Mouse (Mus musculus): ENCODE measurements around the gene Accs.

The Accs gene

DNA sequence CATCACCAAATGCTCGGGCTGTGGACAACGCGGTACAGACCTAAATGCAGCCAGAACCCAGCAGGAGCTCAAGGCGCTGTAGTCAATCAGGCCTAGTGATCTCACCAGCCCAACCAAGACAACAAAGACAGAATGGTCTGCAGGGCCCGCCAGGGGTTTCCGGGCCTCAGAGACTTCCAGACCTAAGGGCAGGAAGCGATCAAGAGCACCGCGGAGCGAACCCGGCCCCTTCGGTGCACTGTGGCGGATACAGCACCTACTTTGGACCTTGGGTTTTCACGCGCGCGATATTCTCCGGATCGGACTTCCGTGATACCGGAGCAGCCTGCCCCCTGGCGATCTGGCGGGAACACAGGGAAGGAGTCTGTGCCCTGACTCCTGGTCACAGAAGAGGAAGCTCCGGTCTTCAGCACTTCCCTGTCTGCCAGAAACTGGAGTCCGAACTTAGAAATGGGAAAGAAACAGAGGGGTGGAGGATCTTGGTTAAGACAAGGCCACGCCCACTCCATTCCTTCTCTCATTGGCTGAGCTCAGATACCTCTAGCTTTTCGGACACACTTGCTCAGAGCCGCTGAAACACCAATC lies at the start of gene Accs:
Gene Accs, minus strand, starts transcription at position 439 of the 585 bp plus-strand sequence.
- peak; percentile 93 for DNase-seq (ENCODE audit: low read depth, low spot score)

DNA sequence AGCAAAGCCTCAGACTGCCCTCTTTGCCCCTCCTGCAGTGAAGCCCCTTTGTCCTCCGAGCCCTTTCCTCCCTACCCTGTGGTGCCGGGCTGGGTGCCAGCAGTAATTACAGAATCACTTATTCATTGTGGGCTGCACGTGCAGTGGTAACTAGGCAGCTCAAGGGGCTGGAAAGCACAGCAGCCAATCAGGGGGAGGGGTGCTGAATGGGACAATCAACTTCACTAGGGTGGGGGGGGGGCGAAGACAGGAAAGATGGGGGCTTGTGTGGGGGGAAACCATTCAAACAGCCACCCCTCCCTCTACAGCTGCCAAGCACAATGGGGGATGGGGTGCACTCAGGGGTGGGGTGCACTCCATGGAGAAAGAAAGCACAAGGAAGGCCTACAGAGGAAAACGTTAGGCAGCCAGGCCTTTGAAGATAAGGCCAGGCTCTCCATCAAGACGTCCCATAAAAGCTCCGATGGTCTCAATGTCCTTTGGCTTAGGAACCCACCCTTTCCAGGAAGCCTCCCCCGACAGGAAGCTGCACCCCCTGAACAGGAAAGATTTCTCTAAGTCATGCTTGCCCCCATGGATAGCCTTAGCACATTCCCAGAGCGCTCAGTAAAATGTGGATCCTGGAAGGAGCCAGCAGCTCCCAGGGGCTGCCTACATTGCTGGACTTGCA lies 42.0 kb upstream of the Accs start:
- peak; percentile 74 for DNase-seq (ENCODE audit: low read depth, low spot score)

DNA sequence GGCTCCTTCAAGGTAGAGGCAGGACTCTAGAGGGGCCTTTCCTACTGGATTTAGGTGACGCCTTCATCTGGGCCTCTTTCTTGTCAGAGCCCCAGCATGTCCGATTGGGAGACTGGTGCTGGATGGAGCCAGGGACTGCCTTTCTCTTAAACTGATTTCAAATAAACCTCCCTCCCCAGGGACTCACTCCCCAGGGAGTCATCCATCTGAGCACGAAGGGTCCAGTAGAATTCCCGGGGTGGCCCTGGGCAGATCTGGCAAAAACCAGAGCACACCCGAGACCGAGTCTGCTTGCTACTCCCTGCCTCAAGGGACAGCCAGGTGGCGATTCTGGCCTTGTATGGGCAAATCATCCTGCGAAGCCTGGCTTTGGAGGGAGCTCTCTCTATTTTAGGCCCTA lies 40.4 kb upstream of the Accs start:
- DNase-seq (ENCODE audit: low read depth, low spot score), result no peak

DNA sequence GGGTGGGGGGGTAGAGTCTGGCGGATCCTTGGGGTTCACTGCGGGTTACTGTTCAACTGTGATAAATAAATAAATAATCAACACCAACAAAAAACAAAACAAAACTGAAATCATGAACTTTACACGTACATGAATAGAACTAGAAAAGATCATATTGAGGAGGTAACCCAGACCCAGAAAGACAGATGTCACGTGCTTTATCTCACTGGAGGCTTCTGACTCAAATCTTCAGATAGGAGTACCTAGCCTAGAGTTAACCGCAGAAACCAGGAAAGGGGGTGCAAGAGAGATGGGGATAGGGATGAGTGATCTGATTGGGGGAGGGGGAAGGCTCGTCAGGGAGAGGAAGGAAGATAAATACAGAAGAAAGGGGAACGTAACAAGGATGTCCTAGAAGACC lies 39.3 kb upstream of the Accs start:
- no peak for DNase-seq (ENCODE audit: low read depth, low spot score)

DNA sequence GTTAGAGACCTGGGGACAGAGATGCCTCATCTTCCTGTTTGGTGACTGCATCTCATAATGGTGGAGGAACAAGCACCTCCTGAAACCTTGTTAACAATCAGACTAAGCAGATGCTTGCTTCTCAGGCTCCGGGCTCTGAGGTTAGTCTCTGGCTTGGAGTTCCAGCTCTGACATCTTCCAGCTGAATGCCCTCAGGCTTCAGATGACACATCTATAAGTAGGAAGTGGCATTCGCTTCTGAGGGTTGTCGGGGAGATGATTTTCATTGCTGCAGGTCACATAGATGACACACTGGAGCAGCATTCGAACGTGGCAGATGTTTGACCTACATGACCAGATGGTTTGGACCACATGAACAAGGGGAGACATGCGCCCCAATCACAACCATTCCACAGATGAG lies 38.6 kb upstream of the Accs start:
- no peak for DNase-seq (ENCODE audit: low read depth, low spot score)

DNA sequence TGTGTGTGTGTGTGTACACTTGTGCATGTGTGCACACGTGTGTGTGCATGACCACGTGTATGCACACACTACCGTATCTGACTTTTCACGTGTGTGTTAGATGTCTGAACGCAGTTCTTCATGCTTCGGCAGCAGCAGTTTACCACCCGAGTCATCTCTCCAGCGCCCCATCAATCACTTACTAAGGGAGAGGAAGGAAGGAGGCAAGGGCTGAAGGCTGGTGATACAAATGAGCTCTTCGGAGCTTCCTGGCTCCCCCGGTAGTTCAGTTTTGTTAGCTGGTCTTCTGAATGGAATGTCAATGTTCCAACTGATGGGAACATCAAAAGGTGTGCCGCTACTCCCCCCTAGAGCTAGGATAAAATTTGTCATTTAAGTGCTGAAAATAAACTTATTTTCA lies 37.5 kb upstream of the Accs start:
- DNase-seq (ENCODE audit: low read depth, low spot score), result peak; percentile 15

DNA sequence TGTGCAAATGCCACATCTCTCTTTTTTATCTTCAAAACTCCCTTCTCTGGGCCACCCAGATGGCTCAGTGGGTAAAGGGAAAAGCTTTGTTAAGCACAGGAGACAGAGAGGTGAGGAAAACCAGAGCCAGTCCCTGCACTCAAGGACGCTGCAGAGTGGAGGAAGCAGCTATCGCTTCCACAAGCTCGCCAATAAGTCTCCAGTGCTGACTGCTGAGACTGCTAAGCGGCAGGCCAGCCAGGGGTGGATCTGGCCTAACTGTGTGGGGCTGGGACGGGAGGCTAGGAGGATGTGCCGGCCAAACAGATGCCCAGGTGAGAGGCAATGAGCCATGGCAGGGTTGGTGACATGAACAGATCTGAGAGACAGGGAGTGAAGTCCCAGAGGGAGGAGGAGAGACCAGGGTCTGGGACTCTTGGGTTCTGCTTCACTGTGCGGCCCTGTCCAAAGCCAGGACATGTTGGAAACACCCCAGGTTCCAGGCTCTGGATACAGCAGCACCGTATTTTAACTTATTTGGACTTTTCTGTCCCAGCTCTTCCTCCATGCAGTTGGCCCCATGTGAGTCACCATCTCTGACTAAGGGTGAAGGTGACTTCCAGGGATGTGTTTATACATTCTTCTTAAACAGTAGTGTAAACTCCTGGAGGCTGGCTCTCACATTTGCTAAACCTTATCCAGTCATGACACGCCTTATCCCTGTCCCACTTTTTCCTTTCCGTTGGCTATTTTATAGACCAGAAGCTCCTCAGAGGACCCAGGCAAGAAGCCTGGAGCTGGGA lies 36.5 kb upstream of the Accs start:
- DNase-seq (ENCODE audit: low read depth, low spot score), result peak; percentile 34

DNA sequence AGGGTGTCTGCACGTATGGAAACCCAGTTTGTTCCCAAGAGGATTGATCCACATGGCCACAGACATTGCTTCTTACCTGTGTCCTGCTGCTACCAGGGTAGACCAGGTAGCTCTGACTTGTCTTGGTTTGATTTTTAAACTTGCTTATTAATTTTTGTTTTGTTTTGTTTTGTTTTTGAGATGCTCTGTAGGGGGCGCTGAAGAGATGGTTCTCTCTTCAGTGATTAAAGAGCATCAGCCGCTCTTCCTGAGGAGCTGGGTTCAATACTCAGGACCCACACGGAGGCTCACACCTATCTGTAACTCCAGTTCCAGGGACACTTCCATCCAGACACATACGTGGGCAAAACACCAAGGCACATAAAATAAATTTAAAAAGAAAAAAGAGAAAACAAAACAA lies 33.3 kb upstream of the Accs start:
- peak; percentile 22 for DNase-seq (ENCODE audit: low read depth, low spot score)

DNA sequence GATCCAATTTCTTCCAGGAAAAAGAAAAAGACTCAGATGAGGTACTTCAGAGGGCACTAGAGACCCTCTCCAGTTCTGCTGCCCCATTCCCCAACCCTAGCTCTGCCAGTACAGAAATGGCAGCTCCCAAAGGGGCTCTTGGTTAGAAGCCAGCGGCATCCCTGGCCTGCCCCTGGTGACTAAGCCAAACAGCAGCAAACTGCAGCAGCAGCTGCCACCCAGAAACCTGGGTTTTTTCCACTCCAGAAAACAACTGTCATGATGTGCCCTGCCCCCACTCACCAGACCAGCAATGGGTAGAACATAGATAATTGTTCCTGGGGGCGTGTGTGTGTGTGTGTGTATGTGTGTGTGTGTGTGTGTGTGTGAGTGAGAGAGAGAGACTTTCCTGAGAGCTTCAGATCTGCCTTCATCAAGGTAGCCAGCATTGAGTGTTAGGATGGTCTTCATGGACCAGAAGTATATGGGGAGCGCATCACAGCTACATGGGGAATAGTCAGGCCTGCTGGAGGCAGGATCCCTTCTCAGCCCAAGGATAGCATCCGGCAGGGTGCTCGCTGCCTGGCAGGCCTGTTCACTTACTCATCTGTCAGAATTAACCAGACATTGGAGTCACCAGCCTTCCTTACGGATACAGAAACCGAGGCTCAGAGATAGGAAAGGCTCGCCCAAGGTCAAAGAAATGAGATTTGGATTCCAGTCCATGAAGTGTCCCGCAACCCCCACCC lies 32.1 kb upstream of the Accs start:
- DNase-seq (ENCODE audit: low read depth, low spot score), result no peak

DNA sequence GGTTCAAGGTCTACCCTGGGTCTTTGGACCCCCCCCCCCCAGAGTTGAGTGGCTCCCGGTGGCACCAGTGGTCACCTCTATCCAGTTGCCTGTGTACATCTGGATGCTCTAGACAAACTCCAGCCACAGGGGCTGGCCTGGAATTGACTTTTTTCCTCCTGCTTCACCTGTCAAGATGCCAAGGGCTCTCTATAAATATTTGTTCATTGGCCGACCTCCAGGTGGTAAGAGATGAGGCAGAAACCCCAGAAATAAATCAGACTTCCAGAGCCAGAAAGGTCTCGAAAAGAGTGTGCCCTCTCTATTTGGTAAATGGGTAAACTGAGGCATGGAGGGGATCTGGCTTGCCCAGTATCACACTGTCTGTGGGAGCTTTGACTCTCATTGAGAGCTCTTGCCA lies 31.2 kb upstream of the Accs start:
- no peak for DNase-seq (ENCODE audit: low read depth, low spot score)

DNA sequence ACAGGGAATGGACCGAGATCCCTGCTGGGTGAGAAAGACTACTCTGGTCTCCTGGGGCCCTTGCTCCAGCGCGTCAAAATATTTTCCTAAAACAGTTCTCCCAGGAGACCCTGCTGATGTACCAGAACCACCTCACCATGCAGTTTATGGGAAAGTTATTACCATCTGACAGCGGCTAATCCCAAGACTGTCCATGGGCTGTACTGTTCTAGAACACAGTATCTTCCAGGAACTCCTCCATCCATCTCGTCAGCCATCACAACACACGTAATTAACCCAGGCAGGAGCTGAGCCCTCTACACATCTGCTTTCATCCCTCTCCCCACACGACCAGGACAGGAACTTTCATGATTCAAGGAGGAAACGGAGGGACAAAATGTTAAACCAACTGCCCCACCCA lies 30.7 kb upstream of the Accs start:
- DNase-seq (ENCODE audit: low read depth, low spot score), result no peak

DNA sequence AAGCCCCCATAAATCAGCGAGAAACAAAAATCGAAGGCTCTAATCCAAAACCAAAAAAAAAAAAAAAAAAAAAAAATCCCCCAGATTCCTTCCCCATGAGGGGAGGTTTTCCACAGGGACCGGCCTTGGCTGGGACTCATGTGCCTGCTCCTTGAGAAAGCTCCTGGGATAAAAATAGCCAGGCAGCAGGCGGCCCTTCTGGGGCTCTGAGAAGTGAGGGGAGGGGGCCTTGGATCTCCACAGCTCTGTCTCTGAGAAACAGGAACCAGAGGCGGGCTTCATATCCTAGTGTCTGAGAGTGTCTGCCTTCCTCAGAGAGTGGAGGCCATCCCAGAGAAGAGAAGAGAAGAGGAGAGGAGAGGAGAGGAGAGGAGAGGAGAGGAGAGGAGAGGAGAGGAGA lies 27.3 kb upstream of the Accs start:
- no peak for DNase-seq (ENCODE audit: low read depth, low spot score)

DNA sequence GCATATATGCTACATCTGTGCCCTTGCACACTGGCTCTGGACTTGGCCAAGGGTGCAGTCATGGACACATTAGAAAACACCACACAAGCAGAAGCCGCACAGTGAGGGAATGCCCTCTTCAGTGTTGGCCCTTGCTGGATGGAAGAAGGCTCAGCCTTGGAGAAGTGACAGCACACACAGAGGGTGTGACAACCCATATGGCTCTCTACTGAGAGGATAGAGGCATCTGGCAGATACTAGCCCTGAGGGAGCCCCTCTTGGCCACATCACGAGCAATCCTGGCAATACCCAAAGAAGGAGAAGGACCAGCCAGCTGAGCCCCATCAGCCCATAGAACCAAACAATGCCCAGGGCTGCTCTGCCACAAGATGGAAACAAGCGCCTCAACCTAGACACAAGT lies 24.9 kb upstream of the Accs start:
- DNase-seq (ENCODE audit: low read depth, low spot score), result no peak

DNA sequence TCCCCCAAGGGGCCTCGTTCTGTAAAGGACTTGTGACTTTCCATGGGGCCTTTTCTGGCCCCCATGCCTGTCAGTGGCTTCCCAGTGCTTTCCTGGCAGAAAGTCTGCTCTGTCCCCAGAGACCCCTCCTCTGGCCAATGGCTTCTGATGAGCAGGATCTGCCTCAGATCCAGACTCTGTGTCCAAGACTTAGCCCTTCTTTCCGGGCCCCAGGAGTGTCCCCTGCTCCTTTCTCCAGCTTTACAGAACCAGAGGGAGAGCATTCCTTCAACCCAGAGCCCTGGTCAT lies 24.4 kb upstream of the Accs start:
- no peak for DNase-seq (ENCODE audit: low read depth, low spot score)

DNA sequence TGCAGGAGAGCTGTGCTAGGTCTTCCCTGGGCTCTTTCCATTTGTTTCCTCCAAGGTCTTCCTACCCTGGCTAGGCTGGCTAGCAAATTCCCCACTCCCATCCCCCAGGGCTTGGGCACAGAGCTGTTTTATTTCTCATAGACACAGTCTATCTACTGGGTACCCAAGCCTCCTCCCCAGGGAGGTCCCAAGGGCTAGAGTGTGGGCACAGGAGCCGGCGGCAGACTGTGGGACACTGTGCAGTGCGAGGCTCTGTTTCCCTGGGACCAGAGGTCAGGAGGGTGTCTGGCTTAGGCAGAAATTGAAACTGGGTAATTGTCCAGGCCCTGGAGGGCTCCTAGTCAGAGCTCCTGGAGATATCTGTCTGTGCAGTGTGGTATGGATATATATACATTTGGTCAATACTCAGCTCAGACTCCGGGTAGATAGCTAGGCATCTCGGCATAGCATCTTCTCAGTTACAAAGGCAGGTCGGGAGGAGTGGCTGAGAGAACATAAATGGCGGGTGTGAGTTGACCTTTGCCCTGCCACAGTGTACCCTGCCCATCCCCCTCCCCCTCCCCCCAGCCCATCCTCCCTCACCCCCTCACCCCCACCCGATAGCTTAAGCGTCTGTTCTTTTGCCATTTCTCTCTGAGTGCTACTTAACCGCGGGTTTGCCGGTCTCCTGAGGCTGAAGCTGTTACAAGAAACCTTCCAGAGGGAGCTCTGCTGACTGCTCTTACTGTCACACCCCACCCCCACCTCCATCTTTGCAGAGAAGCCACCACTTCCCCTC lies 23.9 kb upstream of the Accs start:
- peak; percentile 66 for DNase-seq (ENCODE audit: low read depth, low spot score)

DNA sequence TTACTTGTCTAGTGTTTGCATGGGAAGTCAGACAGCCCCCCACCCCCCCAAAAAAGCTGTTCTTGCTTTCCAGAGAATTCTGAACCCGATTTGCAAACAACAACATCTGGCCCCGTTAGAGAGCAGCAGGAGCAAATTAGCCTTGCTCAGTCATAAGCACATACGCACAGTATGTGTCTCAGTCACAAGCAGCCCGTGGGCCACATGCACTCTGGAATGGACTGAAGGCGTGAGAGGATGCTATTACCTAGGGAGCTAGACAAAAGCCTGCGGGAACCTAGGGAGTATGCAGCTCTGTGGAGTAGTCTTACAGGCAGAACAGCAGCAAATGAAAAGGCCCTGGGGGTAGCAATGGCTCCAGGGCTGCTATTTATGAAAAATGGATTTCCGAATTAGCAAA lies 22.5 kb upstream of the Accs start:
- peak; percentile 50 for DNase-seq (ENCODE audit: low read depth, low spot score)

DNA sequence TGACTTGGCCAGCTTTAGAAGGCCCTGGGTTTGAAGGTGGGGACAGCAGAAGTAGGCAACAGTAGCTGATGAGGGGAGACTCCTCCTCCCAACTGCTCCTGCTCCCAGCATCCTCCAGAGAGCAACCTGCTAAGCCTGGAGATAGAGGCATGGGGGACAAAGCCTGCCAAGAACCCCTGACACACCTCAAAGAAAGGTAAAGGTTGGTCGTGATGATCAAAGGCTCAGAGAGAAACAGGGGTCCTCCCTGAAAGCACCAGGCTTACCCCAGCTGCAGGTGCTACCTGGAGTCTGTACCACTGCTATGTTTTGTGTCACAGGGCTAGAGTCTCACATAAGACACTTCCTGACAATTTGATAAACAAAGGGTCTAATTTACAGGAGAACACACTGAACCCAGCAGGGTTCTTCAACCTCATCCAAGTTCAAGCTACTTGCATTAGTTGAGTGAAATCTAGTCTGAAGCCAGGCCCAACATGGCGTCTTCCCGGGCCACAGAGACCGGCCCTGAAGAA lies 21.7 kb upstream of the Accs start:
- DNase-seq (ENCODE audit: low read depth, low spot score), result peak; percentile 83

DNA sequence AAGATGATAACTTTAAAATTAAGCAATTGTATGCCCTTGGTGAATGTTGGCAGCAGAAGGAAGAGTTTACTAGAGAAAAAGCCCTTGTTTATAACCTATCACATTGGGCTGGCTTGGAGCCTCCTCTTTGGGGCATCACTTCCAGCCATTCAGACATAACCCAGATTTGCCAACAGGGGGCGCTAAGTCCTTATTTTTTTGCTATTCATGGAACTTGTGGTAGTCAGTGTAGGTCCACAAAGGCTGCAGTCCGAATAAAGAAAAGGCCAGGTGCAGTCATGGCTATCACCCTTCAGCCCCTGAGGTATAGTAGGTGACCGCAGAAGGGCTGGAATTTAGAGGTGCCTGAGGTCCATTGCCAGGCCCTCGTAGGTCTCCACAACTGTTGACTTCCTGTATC lies 21.1 kb upstream of the Accs start:
- DNase-seq (ENCODE audit: low read depth, low spot score), result peak; percentile 90

DNA sequence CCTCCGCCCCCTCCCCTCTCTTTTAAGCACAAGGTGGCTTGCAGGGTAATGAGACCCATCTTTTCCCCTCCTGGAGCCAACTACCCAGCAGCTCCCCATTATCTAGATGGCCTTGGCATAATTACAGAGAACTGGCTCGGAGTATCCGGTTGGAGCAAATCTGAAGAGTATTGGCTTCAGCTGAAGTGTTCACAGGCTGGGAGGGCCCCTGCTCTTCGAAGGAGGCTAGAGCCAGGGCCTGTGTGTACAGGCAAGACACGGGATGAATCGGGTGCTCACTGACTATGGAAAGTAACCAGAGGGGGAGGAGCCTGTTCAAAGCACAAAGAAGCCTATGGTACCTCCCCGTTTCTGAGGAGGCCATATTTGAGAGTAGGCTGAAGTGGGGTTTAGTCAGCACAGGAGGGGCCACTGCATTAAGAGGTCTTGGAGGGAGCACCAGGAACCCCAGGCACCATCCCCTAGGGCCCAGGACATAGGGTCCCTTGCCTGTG lies 19.4 kb upstream of the Accs start, which contains the start of gene Accsl:
Gene Accsl, minus strand, starts transcription at position 51 of the 494 bp plus-strand sequence.
- DNase-seq (ENCODE audit: low read depth, low spot score), result peak; percentile 93

DNA sequence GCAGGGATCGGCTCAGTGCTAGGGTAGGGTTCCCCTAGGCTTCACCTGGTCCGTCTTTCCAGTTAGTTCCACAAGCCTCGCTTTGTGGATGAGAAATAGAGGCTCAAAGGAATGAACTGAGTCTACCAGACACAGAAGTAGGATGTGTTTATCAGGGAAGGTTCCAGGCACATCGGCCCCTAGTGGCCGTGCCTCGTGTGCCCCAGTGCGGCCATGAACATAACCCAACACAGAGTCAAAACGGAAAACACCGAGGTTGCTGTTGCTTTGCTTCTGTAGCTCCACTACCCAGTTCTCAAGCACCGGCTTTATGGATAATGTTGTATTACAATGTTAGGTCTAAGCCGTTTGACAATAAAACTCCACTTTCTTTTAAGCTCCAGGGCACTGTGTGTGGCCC lies 18.8 kb upstream of the Accs start:
- peak; percentile 70 for DNase-seq (ENCODE audit: low read depth, low spot score)

DNA sequence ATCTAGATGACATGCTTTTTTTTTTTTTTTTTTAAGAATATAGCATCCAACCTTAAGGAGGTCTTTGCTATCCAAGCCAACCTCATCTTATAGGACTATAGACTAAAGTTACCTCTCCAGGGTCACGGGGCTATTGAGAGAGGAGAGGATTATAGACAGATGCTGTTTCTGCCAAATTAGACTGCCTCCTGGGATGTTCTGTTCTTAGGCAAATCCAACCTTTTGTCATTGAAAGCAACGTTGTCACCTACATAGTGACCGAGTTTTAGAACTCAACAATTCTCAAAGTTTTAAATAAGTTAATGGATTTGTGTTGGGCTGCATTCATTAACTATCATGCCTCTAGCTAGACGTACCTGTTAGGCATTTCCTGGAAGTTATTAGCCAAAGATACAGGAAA lies 13.5 kb upstream of the Accs start:
- DNase-seq (ENCODE audit: low read depth, low spot score), result peak; percentile 18
